Mouse (Mus musculus) myocyte (in vitro differentiated cells): ENCODE measurements around the gene Dph1.

Experiments
- E2F4 ChIP-seq: IDR thresholded peaks from one replicate; pipeline ENCODE4 v1.6.1; 2011; ENCODE audit warnings: mild to moderate bottlenecking, control low read depth, moderate library complexity; ENCODE audit not compliant: insufficient read depth
- MAX ChIP-seq: IDR thresholded peaks from one replicate; pipeline ENCODE4 v1.6.1; 2011; ENCODE audit warnings: low read depth, mild to moderate bottlenecking, control low read depth
- MYOD1 ChIP-seq, 3 experiments: IDR thresholded peaks; one replicate each; pipeline ENCODE4 v1.6.1; 2011; ENCODE audit warnings: control low read depth in 2 of 3, low read depth in 2 of 3, mild to moderate bottlenecking in 2 of 3, moderate library complexity in 1 of 3; ENCODE audit not compliant: insufficient read length in 2 of 3, control insufficient read depth in 1 of 3
- MYOG ChIP-seq, 3 experiments: IDR thresholded peaks; one replicate each; pipeline ENCODE4 v1.6.1; 2011; ENCODE audit warnings: control low read depth in 2 of 3, low read depth in 2 of 3, mild to moderate bottlenecking in 2 of 3; ENCODE audit not compliant: insufficient read length in 2 of 3, control insufficient read depth in 1 of 3, insufficient read depth in 1 of 3
- POLR2A ChIP-seq: IDR thresholded peaks from one replicate; pipeline ENCODE4 v1.6.1; 2011; ENCODE audit warnings: low read depth, mild to moderate bottlenecking, control low read depth, moderate library complexity; ENCODE audit not compliant: insufficient read length
- POLR2AphosphoS2 ChIP-seq: IDR thresholded peaks from one replicate; pipeline ENCODE4 v1.6.1; 2011; ENCODE audit warnings: low read depth, control low read depth; ENCODE audit not compliant: insufficient read length
- TCF12 ChIP-seq: IDR thresholded peaks from one replicate; pipeline ENCODE4 v1.6.1; 2011; ENCODE audit warnings: mild to moderate bottlenecking, control low read depth; ENCODE audit not compliant: poor library complexity, insufficient read depth, severe bottlenecking
- TCF3 ChIP-seq: IDR thresholded peaks from one replicate; pipeline ENCODE4 v1.6.1; 2011; ENCODE audit warnings: low read depth, control low read depth; ENCODE audit not compliant: insufficient read length
- USF1 ChIP-seq: IDR thresholded peaks from one replicate; pipeline ENCODE4 v1.6.1; 2011; ENCODE audit warnings: low read depth, mild to moderate bottlenecking, control low read depth, moderate library complexity

DNA sequence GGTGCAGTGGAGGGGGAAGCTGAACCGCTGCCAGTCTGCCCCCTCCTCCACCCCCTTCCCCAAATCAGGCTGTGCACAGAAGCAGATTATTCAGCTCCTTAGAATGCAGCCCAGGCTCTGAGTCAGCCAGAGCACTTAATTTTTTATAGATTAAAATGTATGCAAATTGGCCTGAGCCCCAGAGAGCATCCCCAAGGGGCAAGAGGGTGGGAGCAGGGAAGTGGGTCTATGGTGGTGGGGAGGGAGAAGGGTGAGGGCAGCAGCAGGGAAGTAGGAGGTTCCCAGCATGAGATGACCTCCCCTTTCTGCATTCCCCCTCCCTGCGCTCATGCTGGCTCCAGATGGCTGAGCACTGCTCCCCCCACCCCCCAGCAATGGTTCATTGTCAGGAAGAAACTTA lies 6.1 kb downstream of the Dph1 start:
- TF ChIP-seq POLR2A (no peak), E2F4 (no peak), USF1 (no peak), MYOG (IDR thresholded peaks at IDR 0.05; ENCODE audit: control insufficient read depth in 1 of 3, insufficient read depth in 1 of 3, insufficient read length in 2 of 3, low read depth in 2 of 3) (no peak), MAX (no peak), POLR2AphosphoS2 (no peak), MYOD1 (IDR thresholded peaks at IDR 0.05; ENCODE audit: control insufficient read depth in 1 of 3, insufficient read length in 2 of 3, low read depth in 2 of 3) (no peak), TCF3 (no peak), TCF12 (no peak)
